Mouse (Mus musculus) monocyte, adult 5-6 weeks (primary cell): ENCODE results near the gene Ugt2b35. TPM values are rescaled to one million over a fixed set of nuclear protein-coding genes. Genes with fewer than 3 reads are reported as not detected.
"Not testable (repeated sequence)": the region's sequence is repeated elsewhere in the genome, so short reads cannot be mapped to it uniquely, and the experiment has no call there.

Experiments
- ATAC-seq: fragments of 153-309, 156-312 bp; replicated peaks from 2 replicates; pipeline ENCODE4 v1.8.0; 2017; ENCODE audit warnings: mild to moderate bottlenecking; ENCODE audit not compliant: low TSS enrichment, insufficient number of reproducible peaks, severe bottlenecking, poor library complexity, low FRiP score
- total RNA-seq: library from RNA; stranded (forward); fragments of 200-1000, 200-491, 200-594 nt; gene quantifications from 3 replicates; pipeline ENCODE4 v1.2.3, GENCODE M21; 2017

The Ugt2b35 gene
- not detected in 3 replicates for total RNA-seq

DNA sequence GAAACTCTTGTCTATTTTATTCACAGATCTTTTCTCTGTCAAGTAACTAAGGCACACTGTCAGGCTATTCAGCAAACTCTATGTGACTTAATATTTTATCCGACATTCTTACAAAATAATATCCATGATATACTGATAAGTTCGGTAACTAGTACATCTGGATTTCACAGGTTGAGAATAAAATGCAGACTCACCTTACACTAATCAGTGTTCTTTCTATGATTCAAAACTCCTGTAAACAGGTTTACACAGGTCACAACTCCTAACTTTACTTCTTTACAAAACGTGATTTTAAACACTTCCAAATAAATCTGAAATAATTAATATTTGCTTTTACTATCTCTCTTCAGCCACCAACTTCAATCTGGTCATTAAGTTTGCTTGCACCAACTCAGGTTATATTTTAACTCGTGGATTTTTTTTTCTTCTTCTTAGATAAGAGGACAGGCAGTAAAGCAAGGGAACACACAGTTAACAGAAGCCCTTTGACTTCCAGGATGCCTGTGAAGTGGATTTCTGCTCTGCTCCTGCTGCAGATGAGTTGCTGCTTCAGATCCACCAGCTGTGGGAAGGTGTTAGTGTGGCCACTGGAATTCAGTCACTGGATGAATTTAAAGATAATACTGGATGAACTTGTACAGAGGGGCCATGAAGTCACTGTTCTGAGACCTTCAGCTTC lies at the start of gene Ugt2b35:
Ugt2b35 (plus strand) TSS at position 466 of the 679 bp plus-strand sequence.
- no peak for ATAC-seq

DNA sequence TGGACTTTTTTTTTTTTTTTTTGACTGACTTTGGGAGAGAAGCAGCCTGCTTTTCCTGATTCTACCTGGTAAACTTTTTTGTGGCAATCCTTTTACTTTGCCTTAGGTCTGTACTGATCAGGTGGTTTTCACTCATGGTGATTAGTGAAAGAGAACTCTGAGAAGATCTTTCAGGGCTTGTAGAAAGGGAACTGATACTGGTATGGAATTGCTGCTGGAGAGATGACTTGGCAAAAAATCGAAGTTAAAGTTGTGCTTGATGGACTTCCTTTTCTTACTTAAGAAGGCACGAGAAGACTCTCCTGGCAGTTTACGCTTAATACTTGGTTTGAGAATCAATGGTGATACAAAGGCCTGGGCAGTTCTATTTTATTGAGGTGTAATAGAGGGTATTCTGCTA lies 40.2 kb upstream of the Ugt2b35 start:
- no peak for ATAC-seq

DNA sequence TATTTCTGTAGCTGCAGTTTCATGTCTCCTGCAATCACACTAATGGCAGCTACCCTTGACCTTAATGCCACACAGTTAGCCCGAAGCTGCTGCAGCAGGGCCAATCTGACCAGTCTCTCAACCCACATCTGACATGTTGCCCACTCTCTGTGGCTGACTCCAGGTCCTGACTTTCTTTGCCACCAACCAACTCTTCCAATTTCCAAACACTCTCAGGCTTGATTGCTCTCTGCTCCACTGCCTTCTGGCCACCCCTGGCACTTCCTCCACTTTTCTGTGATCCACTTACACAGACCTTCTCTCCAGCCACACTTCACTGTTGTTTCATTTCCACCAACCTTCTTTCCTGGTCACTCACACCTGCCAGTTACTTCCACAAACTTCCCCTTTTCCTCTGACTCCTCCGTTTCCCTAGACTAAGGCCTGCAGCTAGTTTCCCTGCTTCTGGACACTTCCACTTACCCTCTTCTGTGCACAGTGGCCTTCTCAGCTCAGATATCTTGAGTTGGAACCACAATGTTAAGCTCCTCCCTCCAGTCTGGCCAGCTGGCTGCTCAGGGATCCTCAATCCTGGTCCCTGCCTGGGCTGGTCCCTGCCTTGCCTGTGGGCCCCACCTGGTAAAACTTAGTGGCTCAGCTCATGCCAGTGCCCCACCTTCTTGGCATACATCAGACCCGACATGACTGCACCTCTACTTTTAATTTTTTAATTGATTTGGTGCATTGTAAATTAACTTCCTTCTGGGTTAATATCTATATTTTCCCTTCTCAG lies 38.9 kb upstream of the Ugt2b35 start:
- no peak for ATAC-seq

DNA sequence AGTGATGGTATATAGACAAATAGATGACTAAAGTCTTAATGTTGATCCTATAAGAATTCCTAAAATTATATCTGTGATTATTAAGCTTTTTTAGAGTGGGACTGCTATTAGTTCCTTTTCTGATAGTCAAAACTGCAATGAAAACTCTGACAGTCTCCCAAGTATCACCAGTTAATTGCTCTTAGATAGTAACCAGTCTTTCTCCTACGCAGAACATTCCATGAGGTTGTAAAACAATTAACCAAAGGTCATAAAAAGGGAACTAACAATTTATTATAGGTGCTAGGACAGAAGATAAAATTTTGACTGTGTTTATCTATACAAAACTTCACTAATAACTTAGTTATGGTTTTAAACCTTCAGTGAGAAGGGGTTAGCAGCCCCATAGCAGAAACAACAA lies 37.8 kb upstream of the Ugt2b35 start:
- ATAC-seq: not testable (repeated sequence)

DNA sequence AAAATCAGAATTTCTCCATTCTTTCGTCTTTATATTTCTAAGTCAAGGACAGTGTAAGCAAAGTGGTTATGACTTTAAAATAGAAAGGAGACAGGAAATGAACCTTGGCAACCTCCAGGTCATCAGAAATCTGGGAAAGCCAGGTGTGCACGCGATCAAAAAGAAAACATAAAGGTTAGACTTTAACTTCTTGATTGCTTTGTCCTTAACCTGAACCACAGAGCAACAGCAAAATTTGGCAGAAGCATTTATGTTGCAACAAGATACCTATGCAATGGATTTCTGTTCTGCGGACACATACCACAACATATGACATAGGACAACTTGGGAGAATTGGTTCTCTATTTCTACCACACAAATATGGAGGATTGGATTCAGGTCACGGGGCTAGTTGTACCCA lies 33.4 kb upstream of the Ugt2b35 start:
- not testable (repeated sequence) for ATAC-seq

DNA sequence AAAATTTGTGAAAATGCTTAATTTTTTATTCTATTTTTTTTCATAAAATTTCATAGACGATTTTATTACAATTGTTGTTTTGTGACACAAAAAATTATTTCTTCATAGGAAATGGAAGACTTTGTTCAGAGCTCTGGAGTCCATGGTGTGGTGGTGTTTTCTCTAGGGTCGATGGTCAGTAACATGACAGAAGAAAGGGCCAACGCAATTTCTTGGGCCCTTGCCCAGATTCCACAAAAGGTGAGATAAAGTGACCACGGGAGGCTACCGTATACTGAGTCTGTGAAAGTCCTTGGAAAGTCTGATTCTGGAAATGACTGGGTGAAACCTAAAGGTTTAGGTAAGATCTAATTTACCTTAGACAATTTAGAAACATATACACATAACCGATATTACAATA lies 4.1 kb downstream of the Ugt2b35 start:
- no peak for ATAC-seq

DNA sequence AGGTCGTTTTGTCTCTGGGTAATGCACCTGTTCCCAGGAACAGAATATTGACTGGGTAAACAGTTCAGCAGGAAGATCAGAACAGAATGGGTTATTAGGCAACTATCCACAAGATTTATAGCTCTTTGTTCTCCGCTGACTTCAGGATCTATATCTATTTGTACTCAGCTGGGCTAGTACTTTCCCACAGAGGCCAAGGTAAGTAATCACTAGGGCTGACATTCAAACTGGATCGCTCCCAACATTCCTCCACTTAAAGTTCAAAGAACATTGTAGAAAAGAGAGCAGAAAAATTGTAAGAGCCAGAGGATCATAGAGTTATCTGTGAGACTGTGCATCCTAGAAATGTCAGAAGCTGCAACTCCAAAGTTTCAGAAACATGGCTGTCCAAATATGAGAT lies 14.8 kb downstream of the Ugt2b35 start:
- no peak for ATAC-seq

DNA sequence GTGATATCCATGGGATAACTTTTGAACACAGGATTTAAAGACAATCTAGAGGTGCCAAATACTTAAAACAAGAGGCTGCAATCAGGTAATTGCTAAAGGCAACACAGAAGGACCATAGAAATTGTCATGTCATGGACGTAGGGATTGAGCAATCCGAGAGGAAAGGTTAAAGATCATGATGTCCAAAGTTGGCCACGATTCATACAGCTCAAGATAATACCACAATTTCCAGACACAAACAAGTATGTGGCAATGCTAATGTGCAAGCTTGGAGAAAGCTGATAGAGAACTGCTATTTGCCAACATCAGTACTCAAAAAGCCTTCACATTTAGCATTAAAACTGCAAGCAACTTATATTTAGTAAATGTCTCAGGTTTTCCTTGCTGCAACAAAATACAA lies 26.7 kb downstream of the Ugt2b35 start:
- no peak for ATAC-seq

DNA sequence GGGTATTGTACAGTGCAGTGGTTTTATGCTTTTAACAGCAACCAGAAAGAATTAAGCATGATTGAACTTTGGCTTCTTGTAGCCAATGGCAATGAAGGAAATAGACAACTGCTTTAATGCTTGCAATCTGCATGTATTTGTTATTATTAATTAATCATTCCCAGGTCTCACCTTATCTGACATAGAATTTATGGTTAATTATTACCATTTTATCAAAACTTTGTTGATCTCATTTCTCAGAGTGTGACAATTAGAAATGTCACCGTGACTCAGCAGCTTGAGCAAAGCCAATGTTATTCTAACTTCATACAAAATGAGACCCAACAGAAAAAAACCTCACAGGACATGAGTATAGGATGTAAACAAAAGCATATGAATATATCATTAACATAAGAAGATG lies 30.0 kb downstream of the Ugt2b35 start:
- no peak for ATAC-seq

Other genes starting within 250 kb of the Ugt2b35 start
- 253 to 309 TPM (median 288 TPM) in 3 replicates for gene Ythdc1, start 196.6 kb upstream of the Ugt2b35 start, total RNA-seq
- not detected in 3 replicates for gene Ugt2b34, start 93.9 kb upstream of the Ugt2b35 start, total RNA-seq
- not detected in 3 replicates for gene Ugt2b1, start 74.3 kb upstream of the Ugt2b35 start, total RNA-seq
- gene Ugt2b36, start 91.7 kb downstream of the Ugt2b35 start, total RNA-seq: not detected in 3 replicates
- not detected in 3 replicates for gene Ugt2b5, start 139.5 kb downstream of the Ugt2b35 start, total RNA-seq